Mouse (Mus musculus) left cerebral cortex, adult 2 months (tissue): ENCODE measurements around the gene Dbnl. TPM values are rescaled to one million over a fixed set of nuclear protein-coding genes. Genes with fewer than 3 reads are reported as not detected.
"Not testable (repeated sequence)": the region's sequence is repeated elsewhere in the genome, so short reads cannot be mapped to it uniquely, and the experiment has no call there.

Source experiments
- DNase-seq, 2 experiments: peaks; one replicate each; pipeline ENCODE4 v3.0.0; 2021 to 2022; ENCODE audit warnings: low spot score in 2 of 2, mixed read lengths in 1 of 2; ENCODE audit errors: extremely low spot score in 1 of 2
- H3K27ac ChIP-seq: fragments of 200-600 bp; 2 replicates; pipeline ENCODE4 v1.8.1; 2022
- H3K4me3 ChIP-seq: fragments of 200-600 bp; 2 replicates; pipeline ENCODE4 v1.8.1; 2022
- CTCF ChIP-seq: fragments of 200-600 bp; IDR thresholded peaks from 2 replicates; pipeline ENCODE4 v1.8.1; 2022; ENCODE audit warnings: antibody characterized with exemption, mild to moderate bottlenecking, moderate library complexity
- intact Hi-C: fragments of 180-260 bp; cut with DNase I; formaldehyde crosslinking; loops from one replicate; pipeline ENCODE4 v1.15.1; 2025
- total RNA-seq, 2 experiments: library from RNA; stranded (reverse); gene quantifications; 2 replicates each; pipeline ENCODE4 v1.2.3; 2021

Dbnl gene
- total RNA-seq, 2 experiments from 2014 or later, result 68.0 to 68.4 TPM

DNA sequence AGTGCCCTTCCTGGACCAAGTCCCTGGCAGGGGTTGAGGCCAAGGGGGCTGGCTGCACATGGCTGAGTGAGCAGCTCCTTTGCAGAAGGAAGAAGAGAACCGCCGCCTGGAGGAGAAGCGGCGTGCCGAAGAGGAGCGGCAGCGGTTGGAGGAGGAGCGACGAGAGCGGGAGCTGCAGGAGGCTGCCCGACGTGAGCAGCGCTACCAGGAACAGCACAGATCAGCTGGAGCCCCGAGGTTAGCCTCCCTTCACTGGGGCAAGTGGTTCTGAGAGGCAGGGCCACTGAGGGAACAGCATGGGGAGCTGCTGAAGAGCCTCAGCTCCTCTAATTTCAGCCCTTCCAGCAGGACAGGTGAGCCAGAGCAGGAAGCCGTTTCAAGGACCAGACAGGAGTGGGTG lies 8.7 kb downstream of the Dbnl start:
- Histone ChIP-seq H3K4me3 (no peak overlapping the region), H3K27ac (no peak overlapping the region)
- DNase-seq, result no peak
- no peak for TF ChIP-seq CTCF
- intact Hi-C loops, result no loop called here

GRCm38 (mm10) chr11:5797371-5797770 lies 9.1 kb downstream of the Dbnl start:
- no peak overlapping the region for H3K4me3 ChIP-seq
- H3K27ac ChIP-seq, result no peak overlapping the region
- no peak for DNase-seq
- no peak for TF ChIP-seq CTCF
- intact Hi-C loops, result no loop called here

- no peak overlapping the region for H3K4me3 ChIP-seq
- no peak for DNase-seq
- TF ChIP-seq CTCF, result no peak
- H3K27ac ChIP-seq, result no peak overlapping the region
- intact Hi-C loops, result no loop called here
Observed at GRCm38 (mm10) chr11:5797928-5798327, 9.6 kb downstream of the Dbnl start.

GRCm38 (mm10) chr11:5799621-5800490 lies 11.6 kb downstream of the Dbnl start:
- no peak for TF ChIP-seq CTCF
- intact Hi-C loops, result no loop called here
- DNase-seq, result no peak
- Histone ChIP-seq H3K4me3 (no peak overlapping the region), H3K27ac (no peak overlapping the region)

- no peak overlapping the region for H3K4me3 ChIP-seq
- H3K27ac ChIP-seq, result no peak overlapping the region
- DNase-seq, result no peak
- intact Hi-C loops, result no loop called here
- TF ChIP-seq CTCF, result no peak
Observed at GRCm38 (mm10) chr11:5801511-5801910, 13.2 kb downstream of the Dbnl start.

GRCm38 (mm10) chr11:5802005-5802404 lies 13.7 kb downstream of the Dbnl start:
- Histone ChIP-seq H3K4me3 (no peak overlapping the region), H3K27ac (no peak overlapping the region)
- intact Hi-C loops, result no loop called here
- DNase-seq, result no peak
- TF ChIP-seq CTCF, result no peak

DNA sequence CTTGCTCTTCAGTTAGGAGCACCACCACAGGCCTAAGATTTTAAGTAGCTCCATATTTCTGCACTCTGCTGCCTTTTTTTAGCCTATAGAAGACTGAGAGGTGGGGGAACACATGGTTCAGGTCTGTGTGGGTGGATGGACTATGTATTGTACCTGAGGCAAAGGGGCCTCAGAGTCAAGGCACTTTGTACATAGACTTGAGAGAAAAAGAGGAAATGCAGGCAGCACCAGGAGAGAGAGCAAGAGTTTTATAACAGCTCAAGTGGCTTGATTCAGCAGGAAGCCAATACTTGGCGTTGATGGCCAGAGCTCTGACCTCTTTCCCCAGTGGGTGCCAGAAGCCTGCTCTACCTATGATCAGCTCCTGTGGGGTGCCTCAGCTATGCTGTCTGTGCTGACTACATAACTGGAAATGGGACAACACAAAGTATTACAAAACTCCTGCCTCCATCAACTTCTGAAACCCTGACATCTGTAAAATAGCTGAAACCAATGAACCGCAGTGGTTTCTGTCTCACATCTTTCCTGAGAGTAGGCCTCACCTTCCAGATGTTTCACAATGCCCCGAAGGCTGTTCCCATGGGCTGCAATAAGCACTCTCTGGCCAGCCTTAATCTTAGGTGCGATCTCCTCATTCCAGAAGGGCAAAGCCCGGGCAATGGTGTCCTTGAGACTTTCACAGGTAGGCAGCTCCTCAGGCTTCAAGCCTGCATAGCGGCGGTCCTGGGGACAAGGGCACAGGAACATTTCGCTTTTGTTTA lies 14.3 kb downstream of the Dbnl start:
- Histone ChIP-seq H3K27ac (no peak overlapping the region), H3K4me3 (no peak overlapping the region)
- intact Hi-C loops, result no loop called here
- TF ChIP-seq CTCF, result no peak
- DNase-seq, result no peak

DNA sequence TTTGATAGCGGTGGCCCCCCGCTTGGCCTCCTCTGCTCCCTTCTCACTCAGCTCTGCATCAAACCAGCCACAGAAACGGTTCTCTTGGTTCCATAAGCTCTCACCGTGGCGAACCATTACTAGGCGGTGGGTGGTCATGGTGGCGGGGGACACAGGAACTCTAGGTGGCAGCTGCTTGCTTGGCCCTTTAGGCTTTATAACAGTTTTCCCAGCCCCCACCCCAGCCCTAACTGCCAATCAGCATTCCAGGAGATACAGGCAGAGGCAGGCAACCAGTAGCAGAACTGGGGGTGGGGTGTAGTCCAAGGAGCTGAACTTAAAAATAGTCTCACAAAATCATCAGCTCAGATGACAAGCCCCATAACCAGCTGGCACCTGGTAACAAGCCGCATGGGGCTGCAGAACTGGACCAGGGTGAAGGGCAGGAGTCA lies 15.3 kb downstream of the Dbnl start, which contains the start of gene Pgam2:
Gene Pgam2, minus strand, starts transcription at position 183 of the 431 bp plus-strand sequence.
- Histone ChIP-seq H3K4me3 (no peak within 1 kb of the TSS), H3K27ac (no peak within 1 kb of the TSS)
- no peak for DNase-seq
- intact Hi-C loops, result no loop called here
- TF ChIP-seq CTCF, result no peak

DNA sequence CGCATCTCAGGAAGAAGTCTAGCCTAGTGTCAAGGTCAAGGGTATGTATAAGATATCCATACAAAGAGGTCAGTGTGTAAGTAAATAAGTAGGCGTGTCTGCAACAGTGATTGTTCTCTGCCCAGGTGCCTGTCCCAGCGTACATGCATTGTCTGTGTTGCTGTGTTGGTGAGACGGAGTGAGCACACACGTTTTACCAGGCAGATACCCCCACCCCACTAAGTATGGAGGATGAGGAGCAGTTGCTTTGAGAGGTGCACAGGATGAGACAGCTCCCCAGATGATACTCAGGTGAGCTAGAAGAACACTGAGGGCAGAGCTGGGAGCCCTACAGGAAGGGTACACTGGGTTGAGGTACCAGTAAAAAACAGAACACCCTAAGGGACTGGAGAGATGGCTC lies 15.9 kb downstream of the Dbnl start:
- no peak for TF ChIP-seq CTCF
- H3K4me3 ChIP-seq, result no peak overlapping the region
- DNase-seq, result no peak
- H3K27ac ChIP-seq, result no peak overlapping the region
- intact Hi-C loops, result no loop called here

- no peak for TF ChIP-seq CTCF
Observed at GRCm38 (mm10) chr11:5805711-5806110, 17.4 kb downstream of the Dbnl start.

DNA sequence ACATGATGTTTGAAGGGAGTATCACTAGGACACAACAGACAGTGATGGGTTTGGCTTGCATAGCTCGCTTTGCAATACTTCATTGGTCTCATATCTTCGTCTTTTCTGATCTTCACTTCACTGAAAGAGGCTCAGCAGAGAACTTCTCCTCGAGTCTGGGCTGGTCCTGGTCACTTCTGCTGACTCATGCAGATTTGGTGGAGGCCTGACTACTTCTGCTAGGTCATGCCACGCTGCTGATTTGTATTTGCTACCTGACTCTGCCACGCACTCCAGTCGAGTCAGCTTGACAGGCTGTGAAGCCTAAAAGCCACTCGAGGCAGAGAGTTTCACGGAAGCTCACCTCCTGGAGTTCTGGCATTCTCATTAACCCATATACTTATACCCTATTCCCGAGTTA lies 19.7 kb downstream of the Dbnl start:
- TF ChIP-seq CTCF, result no peak
- Histone ChIP-seq H3K27ac (no peak overlapping the region), H3K4me3 (no peak overlapping the region)
- DNase-seq, result no peak
- intact Hi-C loops, result no loop called here

More at GRCm38 (mm10) chr11:5805711-5806110, 17.4 kb downstream of the Dbnl start:
- intact Hi-C loops, result no loop called here
- Histone ChIP-seq H3K27ac (no peak overlapping the region), H3K4me3 (no peak overlapping the region)
- DNase-seq, result no peak

DNA sequence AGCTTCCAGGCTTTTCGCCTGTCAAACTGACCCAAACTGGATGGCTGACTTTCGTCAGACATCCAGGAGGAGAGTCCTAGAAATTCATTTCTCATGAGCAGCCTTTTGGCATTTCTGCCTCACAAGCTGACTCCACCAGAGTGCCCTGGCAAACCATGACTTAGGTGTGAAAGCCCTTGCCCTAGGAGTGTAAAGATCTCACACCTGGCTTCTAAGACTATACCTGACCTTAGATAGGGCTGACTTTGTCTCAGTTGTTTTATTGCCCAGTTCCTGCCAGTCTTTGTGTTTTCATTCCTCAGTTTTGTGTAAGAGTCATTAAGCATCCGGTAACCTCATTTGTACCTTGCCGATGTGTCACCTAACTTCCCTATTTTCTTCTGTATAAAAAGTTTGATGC lies 21.2 kb downstream of the Dbnl start:
- intact Hi-C loops, H3K27ac ChIP-seq, H3K4me3 ChIP-seq, DNase-seq: not testable (repeated sequence)
